Mouse (Mus musculus) bone marrow, adult 2 months (tissue): ENCODE results near the gene Tmem63a. TPM values are rescaled to one million over a fixed set of nuclear protein-coding genes. Genes with fewer than 3 reads are reported as not detected.

Source experiments
- H3K27ac ChIP-seq: fragments of 200-500 bp; 2 replicates; pipeline ENCODE4 v1.5.1; 2012; ENCODE audit warnings: low read depth, mild to moderate bottlenecking, control low read depth, inconsistent platforms, low read length; ENCODE audit not compliant: control insufficient read depth, poor library complexity, insufficient read depth
- H3K4me1 ChIP-seq: fragments of 200-500 bp; 2 replicates; pipeline ENCODE4 v1.6.1; 2011; ENCODE audit warnings: low read length; ENCODE audit not compliant: control insufficient read depth, insufficient read depth
- H3K4me3 ChIP-seq: fragments of 200-500 bp; replicated peaks from 2 replicates; pipeline ENCODE3; 2011; ENCODE audit warnings: mild to moderate bottlenecking, low read depth, low read length, control low read depth; ENCODE audit not compliant: control insufficient read depth
- CTCF ChIP-seq: fragments of 200-500 bp; IDR thresholded peaks from 2 replicates; pipeline ENCODE4 v1.5.1; 2011; ENCODE audit warnings: low read length, control low read depth; ENCODE audit not compliant: control insufficient read depth, insufficient read depth
- POLR2A ChIP-seq: fragments of 200-500 bp; IDR thresholded peaks from 2 replicates; pipeline ENCODE4 v1.6.1; 2011; ENCODE audit warnings: low read depth, mild to moderate bottlenecking, control low read depth, low read length, borderline replicate concordance; ENCODE audit not compliant: control insufficient read depth
- WGBS: fragments of 180-500 bp; shearing (Covaris S2); methylation state at CpG from one replicate; pipeline ENCODE4 v1.1.7; 2018; 5-methylcytosine and 5-hydroxymethylcytosine counted together
- polyA plus RNA-seq: library from polyadenylated mRNA; stranded (reverse); fragments of >200 nt; gene quantifications from 2 replicates; pipeline ENCODE4 v1.2.4, GENCODE M21; 2011; ENCODE audit warnings: low replicate concordance; ENCODE audit not compliant: missing spikeins, insufficient read depth, insufficient read length

Gene Tmem63a
- polyA plus RNA-seq, 1 experiment, result 32.8 TPM

DNA sequence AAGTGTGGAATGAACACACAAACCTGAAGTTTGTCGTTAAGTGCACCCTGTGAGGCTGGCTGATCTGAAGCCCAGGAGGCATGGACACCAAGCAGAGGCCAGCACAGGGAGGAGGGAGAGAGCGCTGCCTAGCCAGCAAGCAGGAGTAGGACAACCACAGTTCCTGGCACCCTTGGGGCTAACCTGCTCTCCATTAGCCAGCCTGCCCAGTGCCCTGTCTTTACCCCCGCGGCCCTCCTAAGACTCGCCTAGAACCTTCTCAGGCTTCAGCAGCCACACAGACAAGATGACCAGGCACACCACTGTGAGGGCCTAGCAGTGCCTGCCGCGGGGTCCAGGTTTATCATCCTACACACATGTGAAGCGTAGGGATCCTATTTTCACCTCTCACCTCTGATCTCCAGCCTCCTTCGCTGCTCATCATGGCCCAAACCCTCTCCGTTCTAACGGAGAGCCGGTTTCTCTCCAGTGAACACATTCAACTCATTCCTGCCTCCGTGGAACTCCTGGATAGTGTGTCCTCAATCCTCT lies 75.8 kb downstream of the Tmem63a start:
- 82% methylated on average over 13 of the region's 13 CpGs for WGBS
- TF ChIP-seq POLR2A (no peak), CTCF (no peak)

DNA sequence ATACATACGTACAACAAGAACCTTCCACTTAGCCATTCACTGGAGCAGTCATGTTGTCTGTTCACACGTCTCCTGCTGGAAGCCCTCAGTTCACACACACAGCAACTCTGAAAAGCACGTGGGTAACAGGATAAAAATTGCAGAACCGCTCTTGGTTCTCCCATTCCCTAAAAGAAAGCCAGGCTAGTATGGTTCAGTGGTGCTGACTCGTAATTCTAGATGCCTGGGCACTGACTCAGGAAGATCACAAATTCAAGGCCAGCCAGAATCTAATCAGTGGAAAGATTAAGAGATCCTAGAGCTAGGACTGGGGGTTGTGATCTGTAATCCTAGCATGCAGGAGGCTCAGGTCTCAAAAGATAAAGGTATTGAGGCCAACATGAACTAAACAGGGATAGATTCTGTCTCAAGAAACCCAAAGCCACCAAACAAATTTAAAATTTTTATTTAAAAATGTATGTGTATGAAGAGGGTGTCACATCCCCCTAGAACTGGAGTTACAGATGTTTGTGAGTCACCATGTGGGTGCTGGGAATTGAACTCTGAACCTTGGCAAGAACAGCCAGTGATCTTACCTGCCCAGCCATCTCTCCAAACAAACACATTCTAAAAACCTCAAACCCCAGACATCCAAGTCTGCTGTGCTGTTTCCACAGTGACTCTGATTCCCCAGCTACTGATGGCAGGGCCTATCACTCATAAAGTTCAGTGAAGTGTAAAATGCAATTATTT lies 78.8 kb downstream of the Tmem63a start, which contains the start of gene Ephx1:
Gene Ephx1 (minus strand): TSS at position 149 of the 732 bp plus-strand sequence.
- TF ChIP-seq CTCF, result no peak
- TF ChIP-seq POLR2A, result no peak
- no peak within 1 kb of the TSS for H3K27ac ChIP-seq
- no peak within 1 kb of the TSS for H3K4me3 ChIP-seq
- 68% methylated on average over 5 of the region's 5 CpGs for WGBS
- no peaks in the 10 kb centered on the region for H3K4me1 ChIP-seq

More for the DNA sequence above, 75.8 kb downstream of the Tmem63a start:
- no peak overlapping the region for H3K4me3 ChIP-seq
- H3K27ac ChIP-seq, result no peak overlapping the region
- no peaks in the 10 kb centered on the region for H3K4me1 ChIP-seq

DNA sequence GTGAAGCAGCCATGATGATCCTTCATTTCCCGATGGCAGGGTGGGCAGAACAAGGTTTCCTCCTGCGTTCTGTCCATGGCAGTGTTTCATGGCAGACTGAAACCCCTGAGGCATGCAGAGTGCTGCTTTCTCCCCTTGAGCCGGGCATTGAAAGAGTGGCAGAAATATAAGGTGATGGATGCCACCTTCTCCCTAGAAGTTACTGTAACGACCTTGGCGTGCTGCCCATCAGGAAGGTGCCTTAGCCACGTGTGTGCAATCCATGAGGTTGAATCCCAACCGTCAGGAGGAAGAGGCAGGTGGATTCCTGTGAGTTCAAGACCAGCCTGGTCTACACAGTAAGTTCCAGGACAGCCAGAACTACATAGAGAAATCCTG lies 79.3 kb downstream of the Tmem63a start:
- no peak for TF ChIP-seq POLR2A
- TF ChIP-seq CTCF, result no peak
- Histone ChIP-seq H3K27ac (no peak overlapping the region), H3K4me3 (no peak overlapping the region), H3K4me1 (no peaks in the 10 kb centered on the region)
- 68% methylated on average over 7 of the region's 7 CpGs for WGBS

DNA sequence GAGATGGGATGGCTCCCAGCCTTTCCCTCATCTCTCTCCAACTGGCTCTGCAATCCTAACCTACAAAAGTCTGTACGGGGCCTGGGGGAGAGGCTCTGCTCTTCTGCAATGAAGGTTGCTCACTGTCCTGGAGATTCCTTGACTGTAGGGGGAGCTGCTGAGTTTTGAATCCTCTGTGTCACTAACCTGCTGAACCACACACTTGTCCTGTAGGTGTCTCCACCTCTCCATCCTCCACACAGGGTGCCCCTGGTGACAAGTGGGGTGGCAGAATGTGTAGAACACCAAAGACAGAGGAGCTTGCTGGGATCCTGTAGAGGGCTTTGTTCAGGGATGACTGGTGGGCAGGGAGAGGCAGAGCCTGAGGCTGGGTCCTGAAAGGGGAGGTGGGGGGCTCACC lies 80.1 kb downstream of the Tmem63a start:
- Histone ChIP-seq H3K4me1 (no peaks in the 10 kb centered on the region), H3K4me3 (no peak overlapping the region), H3K27ac (no peak overlapping the region)
- TF ChIP-seq CTCF (peak; percentile 80), POLR2A (no peak)
- WGBS, result 0% methylated on average over 1 of the region's 1 CpGs

Other genes with a start within 250 kb of the Tmem63a start
- gene Mixl1, start 245.3 kb upstream of the Tmem63a start, polyA plus RNA-seq, result 0.56 and 1.3 TPM in 2 replicates
- gene Acbd3, start 216.3 kb upstream of the Tmem63a start, polyA plus RNA-seq, result 11.7 and 16.1 TPM in 2 replicates
- 682 and 801 TPM in 2 replicates for gene H3f3a, start 128.4 kb upstream of the Tmem63a start, polyA plus RNA-seq
- gene Sde2, start 91.2 kb upstream of the Tmem63a start, polyA plus RNA-seq, result 13.9 and 24.7 TPM in 2 replicates
- gene Lefty2, start 49.2 kb upstream of the Tmem63a start, polyA plus RNA-seq, result 1.4 TPM in 1 of 2 replicates, not detected in the other
- gene Pycr2, start 38.1 kb upstream of the Tmem63a start, polyA plus RNA-seq, result 32.3 and 48.1 TPM in 2 replicates
- 2.6 TPM in 2 replicates for gene Lefty1, start 7.3 kb upstream of the Tmem63a start, polyA plus RNA-seq
- 7.2 and 13.4 TPM in 2 replicates for gene Ephx1, start 78.6 kb downstream of the Tmem63a start, polyA plus RNA-seq
- gene 9130409I23Rik, start 108.9 kb downstream of the Tmem63a start, polyA plus RNA-seq, result not detected in 2 replicates
- gene Nvl, start 201.9 kb downstream of the Tmem63a start, polyA plus RNA-seq, result 13.7 and 18.1 TPM in 2 replicates
- 33.9 and 52.1 TPM in 2 replicates for gene Cnih4, start 202.3 kb downstream of the Tmem63a start, polyA plus RNA-seq